Mouse (Mus musculus) midbrain, embryonic 13.5 days (tissue): Measurements from ENCODE around the gene Rin2. TPM values are rescaled to one million over a fixed set of nuclear protein-coding genes. Genes with fewer than 3 reads are reported as not detected.

ENCODE experiments used
- ATAC-seq: fragments of 200-750 bp; cut with Nextera tagmentation; 2 replicates; pipeline ENCODE4 v1.8.0; 2017; ENCODE audit warnings: mild to moderate bottlenecking, moderate TSS enrichment, moderate library complexity
- H3K27ac ChIP-seq: fragments of 300-500 bp; sonication (generic); 2 replicates; pipeline ENCODE4 v1.5.1; 2015; ENCODE audit warnings: inconsistent platforms, mild to moderate bottlenecking, moderate library complexity
- H3K27me3 ChIP-seq: fragments of 300-500 bp; sonication (generic); 2 replicates; pipeline ENCODE4 v1.6.1; 2015; ENCODE audit warnings: mild to moderate bottlenecking, inconsistent platforms
- H3K36me3 ChIP-seq: fragments of 300-500 bp; sonication (generic); 2 replicates; pipeline ENCODE4 v1.6.1; 2015; ENCODE audit warnings: mild to moderate bottlenecking, inconsistent platforms
- H3K4me1 ChIP-seq: fragments of 300-500 bp; sonication (generic); replicated peaks from 2 replicates; pipeline ENCODE4 v1.6.1; 2015; ENCODE audit warnings: inconsistent platforms
- H3K4me2 ChIP-seq: fragments of 300-500 bp; sonication (generic); replicated peaks from 2 replicates; pipeline ENCODE4 v1.6.1; 2015; ENCODE audit warnings: moderate library complexity, mild to moderate bottlenecking, inconsistent platforms
- H3K4me3 ChIP-seq: fragments of 300-500 bp; sonication (generic); replicated peaks from 2 replicates; pipeline ENCODE4 v1.5.1; 2015; ENCODE audit warnings: mild to moderate bottlenecking, inconsistent platforms
- H3K9ac ChIP-seq: fragments of 300-500 bp; sonication (generic); replicated peaks from 2 replicates; pipeline ENCODE4 v1.6.1; 2015; ENCODE audit warnings: mild to moderate bottlenecking, inconsistent platforms
- H3K9me3 ChIP-seq: fragments of 300-500 bp; sonication (generic); 2 replicates; pipeline ENCODE4 v1.6.1; 2016; ENCODE audit warnings: mild to moderate bottlenecking, inconsistent platforms
- WGBS: fragments of 180-500 bp; shearing (Covaris S2); methylation state at CpG from one replicate; pipeline ENCODE4 v1.1.7; 2015; 5-methylcytosine and 5-hydroxymethylcytosine counted together
- polyA plus RNA-seq: library from polyadenylated mRNA; unstranded; fragments of >200 nt; fragmentation: Nextera tagmentation; extraction: Ambion mirVana; gene quantifications from 2 replicates; pipeline ENCODE4 v1.2.1, GENCODE M21; 2015

Rin2 gene
- polyA plus RNA-seq, 1 experiment from 2014 or later: 12.8 TPM

DNA sequence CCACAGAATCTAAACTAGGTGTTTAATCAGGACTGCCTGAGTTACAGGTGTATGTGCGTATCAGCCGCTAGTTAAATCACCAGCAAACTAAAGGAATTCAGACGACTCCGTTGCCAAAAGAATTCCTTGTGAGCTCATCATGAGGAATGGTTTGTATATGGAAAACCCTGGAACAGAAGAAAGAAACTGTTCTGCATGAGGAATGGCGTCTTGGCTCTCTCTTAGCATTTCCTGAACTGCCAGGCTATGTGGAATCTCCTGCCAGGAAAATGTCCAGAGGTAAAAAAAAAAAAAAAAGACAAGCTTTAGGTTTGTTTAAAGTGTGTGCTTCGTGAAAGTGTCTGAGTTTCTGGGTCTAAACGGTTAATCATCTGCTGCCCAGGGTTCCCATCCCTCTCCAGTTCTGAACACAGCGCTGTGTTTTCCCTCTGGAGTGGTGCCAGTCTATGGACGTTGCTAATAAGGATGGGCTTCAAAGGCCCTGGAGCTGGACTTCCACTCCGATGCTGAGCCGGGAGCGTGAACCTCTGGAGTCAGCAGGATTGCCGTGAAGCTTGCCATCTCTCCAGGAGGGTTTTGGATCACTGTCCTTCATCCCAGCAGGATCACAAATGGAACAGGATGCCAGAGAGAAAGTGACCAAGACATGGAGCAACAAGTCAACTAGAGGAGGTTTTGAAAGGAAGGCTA lies 109.4 kb downstream of the Rin2 start:
- Histone ChIP-seq H3K4me3 (no peak overlapping the region), H3K36me3 (no peaks in the 10 kb centered on the region), H3K9ac (no peak overlapping the region), H3K4me1 (peaks cover 26% of the 10 kb centered on the region), H3K4me2 (no peak overlapping the region), H3K27ac (no peak overlapping the region), H3K27me3 (peaks cover 5% of the 10 kb centered on the region; the same call in 1 of the 2 replicates), H3K9me3 (no peaks in the 10 kb centered on the region)
- 70% methylated on average over 13 of the region's 13 CpGs for WGBS
- no peak for ATAC-seq

- ATAC-seq: no peak
- Histone ChIP-seq H3K4me1 (peaks cover 26% of the 10 kb centered on the region), H3K9me3 (no peaks in the 10 kb centered on the region), H3K9ac (no peak overlapping the region), H3K4me2 (no peak overlapping the region), H3K27ac (no peak overlapping the region), H3K27me3 (peaks cover 5% of the 10 kb centered on the region; the same call in 1 of the 2 replicates), H3K4me3 (no peak overlapping the region), H3K36me3 (no peaks in the 10 kb centered on the region)
- WGBS: 88% methylated on average over 1 of the region's 1 CpGs
Observed at GRCm38 (mm10) chr2:145784964-145785363, 109.9 kb downstream of the Rin2 start.

DNA sequence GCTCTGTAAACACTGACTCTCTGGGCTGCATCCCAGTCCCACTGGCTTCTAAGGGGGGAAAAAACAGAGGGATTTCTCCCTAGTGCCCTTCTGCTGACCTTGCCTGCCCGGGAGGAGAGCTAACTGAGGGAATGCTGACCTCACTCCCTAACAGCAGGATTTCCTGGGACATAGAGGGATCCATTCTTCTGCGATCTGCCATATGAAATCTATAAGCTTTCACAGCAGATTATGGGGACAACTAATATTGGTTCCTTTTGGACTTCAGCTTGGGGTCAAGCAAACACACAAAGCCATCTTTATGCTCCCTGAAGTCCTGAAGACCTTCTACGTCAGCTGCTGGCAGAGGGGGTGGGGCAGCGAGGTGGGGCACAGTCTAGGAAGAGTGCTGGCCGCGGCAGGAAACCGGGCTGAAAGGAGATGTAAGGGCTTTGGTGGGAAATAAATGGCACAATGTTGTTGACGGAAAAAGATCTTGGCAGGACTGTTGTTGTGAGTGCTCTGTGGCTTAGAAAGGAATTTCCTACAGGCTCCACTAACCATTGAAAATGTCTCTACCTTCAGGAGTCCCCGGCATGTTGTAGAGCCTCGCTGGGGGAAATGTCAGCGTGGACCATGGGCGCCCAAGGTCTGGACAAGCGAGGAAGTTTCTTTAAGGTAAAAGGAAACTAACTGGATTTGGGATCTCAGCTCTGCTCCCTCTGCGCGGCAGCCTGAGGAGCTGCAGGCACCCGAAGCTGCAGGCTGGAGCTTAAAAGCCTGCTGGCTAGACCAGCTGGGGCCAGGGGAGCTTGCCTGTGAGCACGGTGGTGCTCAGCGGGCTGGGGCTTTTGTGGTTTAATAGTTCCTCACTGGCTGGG lies 111.0 kb downstream of the Rin2 start:
- Histone ChIP-seq H3K9ac (peak overlapping the region; percentile 21; the same call in 1 of the 2 replicates), H3K27ac (0 out of 2 replicates have a peak overlapping the region, but pooled peaks have one; percentile 31), H3K4me1 (peaks cover 26% of the 10 kb centered on the region), H3K4me2 (peak overlapping the region; percentile 51), H3K36me3 (no peaks in the 10 kb centered on the region), H3K27me3 (peaks cover 5% of the 10 kb centered on the region; the same call in 1 of the 2 replicates), H3K4me3 (peak overlapping the region; percentile 29), H3K9me3 (no peaks in the 10 kb centered on the region)
- WGBS: 2% methylated on average over 18 of the region's 18 CpGs
- peak; percentile 64 for ATAC-seq

GRCm38 (mm10) chr2:145786618-145786932 lies 111.6 kb downstream of the Rin2 start:
- peak overlapping the region; percentile 21; the same call in 1 of the 2 replicates for H3K9ac ChIP-seq
- H3K36me3 ChIP-seq: no peaks in the 10 kb centered on the region
- peak overlapping the region; percentile 51 for H3K4me2 ChIP-seq
- 0 out of 2 replicates have a peak overlapping the region, but pooled peaks have one; percentile 31 for H3K27ac ChIP-seq
- H3K4me3 ChIP-seq: peak overlapping the region; percentile 29
- H3K9me3 ChIP-seq: no peaks in the 10 kb centered on the region
- 9% methylated on average over 3 of the region's 3 CpGs for WGBS
- H3K27me3 ChIP-seq: peaks cover 5% of the 10 kb centered on the region; the same call in 1 of the 2 replicates
- ATAC-seq: 0 out of 2 replicates have a peak, but pooled peaks have one; percentile 5
- peaks cover 26% of the 10 kb centered on the region for H3K4me1 ChIP-seq

DNA sequence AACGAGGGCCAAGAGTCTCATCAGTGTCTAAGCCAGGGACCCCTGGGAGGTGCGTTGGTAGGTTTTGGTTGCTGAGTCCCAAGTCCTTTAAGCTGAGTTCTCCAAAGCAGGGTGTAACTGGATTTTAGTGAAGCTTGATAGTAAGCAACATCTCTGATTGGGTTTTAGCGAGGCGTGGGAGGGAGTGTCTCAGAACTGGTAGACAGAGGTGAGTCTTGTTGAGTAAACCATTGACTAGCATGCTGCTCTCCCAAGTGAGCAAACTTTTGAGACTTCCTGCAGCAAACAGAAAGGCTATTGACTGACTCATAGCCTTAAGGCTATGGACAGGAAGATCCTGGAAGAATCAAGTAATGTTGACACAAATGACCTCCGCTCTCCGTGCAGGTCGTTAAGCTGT lies 112.5 kb downstream of the Rin2 start:
- no peak for ATAC-seq

DNA sequence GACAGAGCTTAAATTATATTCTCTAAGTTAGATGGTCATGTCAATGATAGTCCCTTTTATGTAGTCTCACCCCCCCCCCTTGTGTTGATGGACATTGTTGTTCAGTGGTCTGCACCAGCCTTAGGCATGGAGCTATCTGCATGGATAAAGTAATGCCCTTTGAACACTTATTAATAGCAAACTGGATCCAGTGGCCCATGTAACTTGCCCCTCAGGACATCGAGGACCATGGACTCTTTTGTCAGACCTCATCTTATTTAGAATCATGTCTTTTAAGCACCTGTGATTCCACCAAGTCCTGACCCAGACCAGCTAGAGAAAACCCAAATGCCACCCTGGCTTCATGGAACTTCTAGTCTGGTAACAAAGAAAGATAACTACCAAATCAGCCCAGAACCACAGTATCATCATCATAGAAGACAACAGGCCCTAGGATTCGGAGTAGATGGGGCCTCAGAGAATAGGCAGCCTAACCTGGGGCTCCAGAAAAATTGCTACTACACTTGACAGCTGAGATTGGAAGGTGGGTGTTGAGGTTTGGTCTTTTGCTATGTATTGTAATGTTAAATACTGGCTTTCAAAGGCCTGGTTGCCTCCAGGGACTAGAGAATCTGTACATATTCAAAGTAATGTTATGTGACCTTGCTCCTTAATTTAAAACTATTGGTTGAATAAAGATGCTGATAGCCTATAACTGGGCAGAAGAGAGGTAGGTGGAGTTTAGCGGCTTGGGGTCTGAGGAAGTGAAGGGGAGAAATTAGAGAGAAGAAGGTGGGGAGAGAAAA lies 113.7 kb downstream of the Rin2 start:
- Histone ChIP-seq H3K36me3 (no peaks in the 10 kb centered on the region), H3K27me3 (no peaks in the 10 kb centered on the region), H3K9ac (no peak overlapping the region), H3K4me1 (peaks cover 26% of the 10 kb centered on the region), H3K27ac (no peak overlapping the region), H3K9me3 (no peaks in the 10 kb centered on the region), H3K4me3 (no peak overlapping the region), H3K4me2 (no peak overlapping the region)
- WGBS: 91% methylated on average over 3 of the region's 3 CpGs
- no peak for ATAC-seq

More for the DNA sequence above, 112.5 kb downstream of the Rin2 start:
- Histone ChIP-seq H3K27me3 (peaks cover 5% of the 10 kb centered on the region; the same call in 1 of the 2 replicates), H3K9ac (no peak overlapping the region), H3K27ac (no peak overlapping the region), H3K4me3 (no peak overlapping the region), H3K4me1 (peaks cover 26% of the 10 kb centered on the region), H3K36me3 (no peaks in the 10 kb centered on the region), H3K4me2 (no peak overlapping the region), H3K9me3 (no peaks in the 10 kb centered on the region)
- 79% methylated on average over 7 of the region's 7 CpGs for WGBS

- H3K9ac ChIP-seq: no peak overlapping the region
- no peaks in the 10 kb centered on the region for H3K4me1 ChIP-seq
- no peak overlapping the region for H3K4me2 ChIP-seq
- no peaks in the 10 kb centered on the region for H3K36me3 ChIP-seq
- no peak for ATAC-seq
- WGBS: 59% methylated on average over 1 of the region's 1 CpGs
- no peaks in the 10 kb centered on the region for H3K9me3 ChIP-seq
- H3K27ac ChIP-seq: no peak overlapping the region
- no peaks in the 10 kb centered on the region for H3K27me3 ChIP-seq
- H3K4me3 ChIP-seq: no peak overlapping the region
Observed at GRCm38 (mm10) chr2:145793702-145794101, 118.7 kb downstream of the Rin2 start.

DNA sequence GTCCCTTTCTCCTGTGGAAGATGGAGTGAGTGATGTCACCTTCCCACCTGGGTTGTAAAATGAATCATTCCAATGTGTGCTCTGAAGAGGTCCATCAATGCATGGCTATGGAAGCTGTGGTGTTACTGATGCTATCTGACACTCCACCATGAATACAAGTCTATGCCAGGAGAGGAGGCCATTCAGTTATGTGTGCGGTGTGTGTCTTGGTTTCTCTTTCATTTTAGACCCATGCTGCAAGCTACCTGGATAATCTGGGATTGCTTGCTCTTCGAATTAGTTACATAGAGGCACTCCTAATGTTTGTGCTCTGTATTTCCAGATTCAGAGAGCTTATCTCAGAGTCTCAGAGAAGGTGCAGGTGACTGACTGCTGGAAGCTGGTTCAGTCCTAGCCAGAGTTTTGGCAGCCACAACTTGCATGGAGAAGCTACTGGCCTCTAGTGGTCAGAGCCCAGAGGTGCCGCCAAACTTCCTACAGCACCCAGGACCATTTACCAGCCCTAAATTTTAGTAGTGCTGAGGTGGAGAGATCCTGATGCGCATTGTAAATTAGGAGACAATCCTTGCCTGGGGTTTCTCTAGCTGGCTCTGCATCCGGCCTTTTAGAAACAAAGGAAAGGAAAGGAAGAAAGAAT lies 119.4 kb downstream of the Rin2 start:
- H3K4me3 ChIP-seq: no peak overlapping the region
- no peaks in the 10 kb centered on the region for H3K27me3 ChIP-seq
- no peak overlapping the region for H3K4me2 ChIP-seq
- H3K9me3 ChIP-seq: no peaks in the 10 kb centered on the region
- no peak for ATAC-seq
- no peaks in the 10 kb centered on the region for H3K4me1 ChIP-seq
- no peaks in the 10 kb centered on the region for H3K36me3 ChIP-seq
- H3K27ac ChIP-seq: no peak overlapping the region
- WGBS: 31% methylated on average over 5 of the region's 5 CpGs
- no peak overlapping the region for H3K9ac ChIP-seq

- Histone ChIP-seq H3K4me3 (no peak overlapping the region), H3K27ac (no peak overlapping the region), H3K4me2 (no peak overlapping the region), H3K9me3 (no peaks in the 10 kb centered on the region), H3K9ac (no peak overlapping the region), H3K27me3 (no peaks in the 10 kb centered on the region), H3K4me1 (no peaks in the 10 kb centered on the region), H3K36me3 (no peaks in the 10 kb centered on the region)
- WGBS: 94% methylated on average over 1 of the region's 1 CpGs
- ATAC-seq: no peak
Observed at GRCm38 (mm10) chr2:145797851-145798250, 122.8 kb downstream of the Rin2 start.

DNA sequence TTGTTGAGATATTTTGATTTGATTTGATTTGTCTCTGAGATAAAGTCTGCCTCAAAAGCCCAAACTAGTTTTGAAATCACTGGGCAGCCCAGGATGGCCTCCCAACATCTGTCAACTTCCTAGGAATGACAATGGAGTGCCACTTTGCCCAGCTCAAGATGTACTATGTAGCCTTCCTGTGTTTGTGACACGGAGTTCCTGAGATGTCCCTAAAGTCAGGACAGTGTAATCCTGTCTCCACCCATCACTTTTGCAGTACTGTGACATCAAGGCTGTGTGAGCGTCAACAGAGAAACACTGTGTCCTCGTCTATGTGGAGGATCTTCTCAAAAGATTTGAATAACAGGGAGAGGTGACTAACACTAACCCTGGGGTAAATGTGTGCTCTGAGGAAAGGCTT lies 123.9 kb downstream of the Rin2 start:
- Histone ChIP-seq H3K4me1 (no peaks in the 10 kb centered on the region), H3K4me2 (no peak overlapping the region), H3K27ac (no peak overlapping the region), H3K9ac (no peak overlapping the region), H3K27me3 (no peaks in the 10 kb centered on the region), H3K4me3 (no peak overlapping the region), H3K9me3 (no peaks in the 10 kb centered on the region), H3K36me3 (no peaks in the 10 kb centered on the region)
- WGBS: 72% methylated on average over 3 of the region's 3 CpGs
- no peak for ATAC-seq

DNA sequence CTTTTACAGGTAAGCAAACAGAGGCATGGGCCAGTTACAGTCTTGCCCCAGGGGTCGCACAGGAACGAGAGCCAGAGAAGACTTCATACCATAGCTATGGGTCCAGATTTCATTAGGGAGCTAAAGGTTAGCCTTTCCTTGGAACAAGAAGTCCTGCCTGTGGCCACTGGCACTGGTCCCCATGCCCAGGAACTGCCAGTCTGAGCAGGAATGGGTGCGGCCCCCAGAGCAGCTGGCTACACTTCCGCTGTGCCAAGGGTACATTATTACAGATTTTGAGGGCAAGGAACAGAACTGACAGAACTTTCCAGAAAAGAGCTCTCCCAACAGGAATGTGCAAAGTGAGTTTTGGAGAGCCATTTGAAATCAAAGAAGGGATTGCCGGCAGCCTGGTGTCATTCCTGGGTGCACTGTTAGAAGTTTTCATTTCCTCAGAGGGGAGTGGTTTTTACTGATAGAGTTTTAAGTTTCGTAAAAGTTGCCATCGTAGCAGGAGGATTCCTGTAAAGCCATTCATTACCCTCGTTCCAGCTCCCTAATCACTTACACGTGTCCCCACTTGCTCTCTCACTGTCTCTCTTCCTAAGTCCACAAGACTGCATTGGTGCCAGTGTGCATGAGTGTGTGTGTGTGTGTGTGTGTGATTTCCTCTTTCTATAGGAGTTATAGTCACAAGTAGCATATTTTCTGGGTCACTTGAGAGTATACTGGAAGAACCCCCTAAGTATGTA lies 126.5 kb downstream of the Rin2 start:
- Histone ChIP-seq H3K4me1 (no peaks in the 10 kb centered on the region), H3K4me3 (no peak overlapping the region), H3K36me3 (no peaks in the 10 kb centered on the region), H3K4me2 (no peak overlapping the region), H3K9me3 (peaks cover 3% of the 10 kb centered on the region; the same call in 1 of the 2 replicates), H3K27me3 (no peaks in the 10 kb centered on the region), H3K27ac (no peak overlapping the region), H3K9ac (no peak overlapping the region)
- WGBS: 85% methylated on average over 9 of the region's 9 CpGs
- no peak for ATAC-seq
